ENCODE assay signal across 8 mouse cellular contexts in genomic region chr16:34004128-34004578, GRCm38 (mm10). TPM values are rescaled to one million over a fixed set of nuclear protein-coding genes. Genes with fewer than 3 reads are reported as not detected.
DNase-seq lines count a peak whose midpoint lies in the region; ATAC-seq lines count a peak whose summit lies in the region.

No protein-coding gene starts in this region.

- no peaks in the 10 kb centered on the region for H3K27me3 ChIP-seq in midbrain, embryonic 13.5 days

- H3K27ac ChIP-seq in midbrain, embryonic 13.5 days: peak overlapping the region; percentile 84

- peaks cover 27% of the 10 kb centered on the region for H3K36me3 ChIP-seq in midbrain, embryonic 13.5 days

- H3K9ac ChIP-seq in midbrain, embryonic 13.5 days (replicated peaks): no peak overlapping the region; the same call in 1 of the 2 replicates

- ATAC-seq in midbrain, embryonic 13.5 days: peak; percentile 94
- ATAC-seq in erythroblast, adult 5-6 weeks (replicated peaks; ENCODE audit: low FRiP score, poor library complexity, severe bottlenecking): no peak

- no peak overlapping the region for H3K4me2 ChIP-seq in midbrain, embryonic 13.5 days (replicated peaks)

- peak; percentile 92 for DNase-seq in heart, adult 11 months
- no peak for DNase-seq in heart, postnatal 25 days (ENCODE audit: low spot score)
- peak; percentile 46 for DNase-seq in brain, adult 2 months (ENCODE audit: low read depth, low spot score)
- peak; percentile 22 for DNase-seq in gastrocnemius, postnatal 14 days
- DNase-seq in kidney, postnatal 14 days: peak; percentile 55
- no peak for DNase-seq in thymus, postnatal 4 days

- H3K9me3 ChIP-seq in midbrain, embryonic 13.5 days: no peaks in the 10 kb centered on the region

- H3K4me1 ChIP-seq in midbrain, embryonic 13.5 days (replicated peaks): peaks cover 29% of the 10 kb centered on the region

- WGBS in midbrain, embryonic 13.5 days: 18% methylated on average over 4 of the region's 4 CpGs

- intact Hi-C loops in heart, postnatal 25 days (cut with DNase I): no loop called here
- intact Hi-C loops in gastrocnemius, postnatal 14 days (cut with DNase I; ENCODE audit: low total_unique reads): no loop called here

- no peak overlapping the region for H3K4me3 ChIP-seq in midbrain, embryonic 13.5 days (replicated peaks)

RNA-seq across cellular contexts. Expression of gene Umps, which starts 37.3 kb away (rescaled TPM):
- 1 to 10 TPM; 9.0 to 9.2 TPM for total RNA-seq in heart, postnatal 25 days (2021)
- total RNA-seq in gastrocnemius, postnatal 14 days (2021): 1 to 10 TPM; 5.3 to 7.0 TPM
- 28.5 and 29.3 TPM in 2 replicates for polyA plus RNA-seq in midbrain, embryonic 13.5 days (2015; fragmentation: Nextera tagmentation; extraction: Ambion mirVana)
- total RNA-seq in erythroblast, adult 5-6 weeks (2015; ENCODE audit: low replicate concordance): 7.5 and 14.2 TPM in 2 replicates
- total RNA-seq in erythroblast, adult 5-6 weeks (2017; ENCODE audit: low replicate concordance): 11.4 and 13.4 TPM in 2 replicates

Comparison
In these comparisons a context has a peak if more than half of its experiments do, and no peak if none do; other contexts are left out.
1. DNase-seq: peak in heart, adult 11 months (single experiment), brain, adult 2 months (single experiment), gastrocnemius, postnatal 14 days (single experiment) and kidney, postnatal 14 days (single experiment); none in heart, postnatal 25 days (single experiment) and thymus, postnatal 4 days (single experiment).